In genomic region chr13:3610795-3611438, GRCm38 (mm10) we compare ENCODE assay signal across 8 mouse cellular contexts. TPM values are rescaled to one million over a fixed set of nuclear protein-coding genes. Genes with fewer than 3 reads are reported as not detected.
DNase-seq lines count a peak whose midpoint lies in the region; ATAC-seq lines count a peak whose summit lies in the region.

Gene Fam208b (minus strand): TSS chr13:3611108.

- 1% methylated on average over 58 of the region's 58 CpGs for WGBS in heart, embryonic 13.5 days
- WGBS in liver, embryonic 12.5 days (ENCODE audit: insufficient replicate concordance), result 2% methylated on average over 58 of the region's 58 CpGs
- WGBS in stomach, embryonic 15.5 days, result under 1% methylated on average over 58 of the region's 58 CpGs

- H3K4me3 ChIP-seq in brown adipose tissue, adult 24 weeks (ENCODE audit: insufficient read depth, low read depth, low read length), result peak within 1 kb of the TSS; percentile 91
- peak within 1 kb of the TSS; percentile 98 for H3K4me3 ChIP-seq in heart, embryonic 13.5 days
- H3K4me3 ChIP-seq in liver, embryonic 12.5 days, result peak within 1 kb of the TSS; percentile 94
- peak within 1 kb of the TSS; percentile 99 for H3K4me3 ChIP-seq in stomach, embryonic 15.5 days (replicated peaks)

- H3K27me3 ChIP-seq in heart, embryonic 13.5 days (replicated peaks), result peaks cover 11% of the 10 kb centered on the region; the same call in 1 of the 2 replicates
- H3K27me3 ChIP-seq in liver, embryonic 12.5 days (replicated peaks), result no peaks in the 10 kb centered on the region
- H3K27me3 ChIP-seq in stomach, embryonic 15.5 days (replicated peaks), result no peaks in the 10 kb centered on the region

- H3K36me3 ChIP-seq in heart, embryonic 13.5 days, result no peaks in the 10 kb centered on the region
- peaks cover 1% of the 10 kb centered on the region; the same call in 1 of the 2 replicates for H3K36me3 ChIP-seq in liver, embryonic 12.5 days
- H3K36me3 ChIP-seq in stomach, embryonic 15.5 days, result no peaks in the 10 kb centered on the region

- peak within 1 kb of the TSS; percentile 91 for H3K9ac ChIP-seq in heart, embryonic 13.5 days
- peak within 1 kb of the TSS; percentile 90 for H3K9ac ChIP-seq in liver, embryonic 12.5 days
- peak within 1 kb of the TSS; percentile 78 for H3K9ac ChIP-seq in stomach, embryonic 15.5 days

- peak within 1 kb of the TSS; percentile 65 for H3K27ac ChIP-seq in brown adipose tissue, adult 24 weeks (replicated peaks; ENCODE audit: low read depth, low read length)
- peak within 1 kb of the TSS; percentile 96 for H3K27ac ChIP-seq in heart, embryonic 13.5 days (replicated peaks)
- peak within 1 kb of the TSS; percentile 93 for H3K27ac ChIP-seq in liver, embryonic 12.5 days
- peak within 1 kb of the TSS; percentile 94 for H3K27ac ChIP-seq in stomach, embryonic 15.5 days

- peak; percentile 99 for ATAC-seq in heart, embryonic 13.5 days (ENCODE audit: extremely low read depth, insufficient number of reproducible peaks, low FRiP score, low TSS enrichment)
- ATAC-seq in liver, embryonic 12.5 days, result peak; percentile 99
- ATAC-seq in stomach, embryonic 15.5 days (ENCODE audit: insufficient read depth, low FRiP score, low read depth), result peak; percentile 100

- peak within 1 kb of the TSS; percentile 84 for H3K4me2 ChIP-seq in heart, embryonic 13.5 days
- peak within 1 kb of the TSS; percentile 92 for H3K4me2 ChIP-seq in liver, embryonic 12.5 days
- peak within 1 kb of the TSS; percentile 75 for H3K4me2 ChIP-seq in stomach, embryonic 15.5 days

- DNase-seq in CD4-positive, CD25-positive, alpha-beta regulatory T cell, adult 2 months (ENCODE audit: low read depth, low spot score), result peak; percentile 100
- peak; percentile 75 for DNase-seq in fat pad, adult 2 months (ENCODE audit: extremely low read depth, low read depth, low spot score)
- peak; percentile 99 for DNase-seq in kidney, postnatal 10 days
- peak; percentile 98 to 99 for DNase-seq in natural killer cell, adult 2 months (ENCODE audit: low spot score in 2 of 2)

- no peaks in the 10 kb centered on the region for H3K9me3 ChIP-seq in heart, embryonic 13.5 days
- 0 out of 2 replicates have a peak, but pooled peaks cover 4% of the 10 kb centered on the region for H3K9me3 ChIP-seq in liver, embryonic 12.5 days (replicated peaks)
- no peaks in the 10 kb centered on the region for H3K9me3 ChIP-seq in stomach, embryonic 15.5 days

- no peaks in the 10 kb centered on the region for H3K4me1 ChIP-seq in brown adipose tissue, adult 24 weeks (ENCODE audit: control insufficient read depth, insufficient read depth, insufficient read length, low read length)
- no peaks in the 10 kb centered on the region for H3K4me1 ChIP-seq in heart, embryonic 13.5 days
- H3K4me1 ChIP-seq in liver, embryonic 12.5 days, result peaks cover 4% of the 10 kb centered on the region; the same call in 1 of the 2 replicates
- no peaks in the 10 kb centered on the region for H3K4me1 ChIP-seq in stomach, embryonic 15.5 days

RNA-seq across cellular contexts. Expression of gene Fam208b, which starts in this region (rescaled TPM):
- polyA plus RNA-seq in brown adipose tissue, adult 24 weeks (2012; ENCODE audit: insufficient read depth, insufficient read length, missing spikeins), result 4.7 and 6.2 TPM in 2 replicates
- polyA plus RNA-seq in heart, embryonic 13.5 days (2015; fragmentation: Nextera tagmentation; extraction: Ambion mirVana), result 7.8 and 9.3 TPM in 2 replicates
- polyA plus RNA-seq in liver, embryonic 12.5 days (2016; fragmentation: Nextera tagmentation; extraction: Ambion mirVana), result 7.4 and 7.8 TPM in 2 replicates
- polyA plus RNA-seq in stomach, embryonic 15.5 days (2015; fragmentation: Nextera tagmentation; extraction: Ambion mirVana), result 11.4 and 12.3 TPM in 2 replicates

Comparison
In these comparisons a context has a peak if more than half of its experiments do, and no peak if none do; other contexts are left out.
1. Peak in every context shown above with its lines: DNase-seq, ATAC-seq, H3K4me3 ChIP-seq and H3K27ac ChIP-seq.